Mouse (Mus musculus) C2C12 (cell line): ENCODE results near the gene Glt1d1. TPM values are rescaled to one million over a fixed set of nuclear protein-coding genes. Genes with fewer than 3 reads are reported as not detected.
A peak's percentile ranks its signal among the peaks of the same experiment; 100 is the strongest.

Experiments
- H3K27me3 ChIP-seq: one replicate; pipeline ENCODE4 v1.6.1; 2011; ENCODE audit not compliant: control insufficient read depth, insufficient read depth, insufficient read length
- H3K36me3 ChIP-seq: one replicate; pipeline ENCODE4 v1.6.1; 2011; ENCODE audit not compliant: control insufficient read depth, insufficient read depth
- H3K4me3 ChIP-seq: one replicate; pipeline ENCODE4 v1.5.1; 2011; ENCODE audit warnings: mild to moderate bottlenecking, control low read depth; ENCODE audit not compliant: poor library complexity, insufficient read depth, severe bottlenecking
- H3K79me2 ChIP-seq: one replicate; pipeline ENCODE4 v1.6.1; 2011; ENCODE audit not compliant: control insufficient read depth, insufficient read depth
- H3K79me3 ChIP-seq: one replicate; pipeline ENCODE4 v1.6.1; 2011; ENCODE audit warnings: low read depth, control low read depth
- H3ac ChIP-seq: one replicate; pipeline ENCODE3; 2011; ENCODE audit warnings: low read depth; ENCODE audit not compliant: control insufficient read depth, insufficient read length
- CEBPB ChIP-seq: IDR thresholded peaks from one replicate; pipeline ENCODE4 v1.6.1; 2011; ENCODE audit warnings: low read depth, mild to moderate bottlenecking, control low read depth, moderate library complexity
- CTCF ChIP-seq: IDR thresholded peaks from one replicate; pipeline ENCODE4 v1.5.1; 2011; ENCODE audit not compliant: control insufficient read depth, insufficient read depth, insufficient read length
- FOSL1 ChIP-seq: IDR thresholded peaks from one replicate; pipeline ENCODE4 v1.8.0; 2011; ENCODE audit warnings: mild to moderate bottlenecking, low read length; ENCODE audit not compliant: poor library complexity, insufficient read depth, severe bottlenecking
- MAX ChIP-seq: IDR thresholded peaks from one replicate; pipeline ENCODE4 v1.6.1; 2011; ENCODE audit warnings: mild to moderate bottlenecking, control low read depth
- MYOD1 ChIP-seq: IDR thresholded peaks from one replicate; pipeline ENCODE4 v1.6.1; 2011; ENCODE audit warnings: low read depth; ENCODE audit not compliant: control insufficient read depth, insufficient read length
- MYOG ChIP-seq: IDR thresholded peaks from one replicate; pipeline ENCODE4 v1.6.1; 2011; ENCODE audit not compliant: control insufficient read depth, insufficient read length; ENCODE audit errors: extremely low read depth
- USF1 ChIP-seq: IDR thresholded peaks from one replicate; pipeline ENCODE4 v1.6.1; 2011; ENCODE audit warnings: low read depth, mild to moderate bottlenecking, control low read depth, moderate library complexity
- polyA plus RNA-seq: library from polyadenylated mRNA; unstranded; fragments of >200 nt; fragmentation: generic; extraction: Trizol; gene quantifications from one replicate; pipeline ENCODE4 v1.2.1, GENCODE M21; 2012; ENCODE audit warnings: missing spikeins

The Glt1d1 gene
- polyA plus RNA-seq, 1 experiment, result not detected

DNA sequence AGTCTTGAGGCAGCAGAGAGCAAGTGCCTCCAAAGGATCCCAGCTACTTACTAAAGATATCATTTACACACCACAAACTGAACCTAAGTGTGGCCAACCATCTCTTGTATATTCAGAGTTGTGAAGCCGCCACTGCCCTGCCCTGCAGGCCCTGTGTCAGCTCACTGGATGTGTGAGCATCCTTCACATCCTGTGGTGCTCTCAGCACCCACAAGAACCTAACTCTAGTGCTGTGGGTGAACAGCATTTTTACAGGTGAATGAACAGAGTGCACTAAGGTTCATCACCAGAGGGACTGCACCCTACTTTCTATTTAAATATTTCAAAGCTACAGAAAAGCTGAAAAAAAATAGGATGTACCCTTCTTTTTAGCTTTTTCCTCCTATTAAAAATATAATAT is 20.2 kb upstream of the Glt1d1 start:
- H3K4me3 ChIP-seq, result no peak overlapping the region
- peaks cover 18% of the 10 kb centered on the region for H3K36me3 ChIP-seq
- no peak overlapping the region for H3ac ChIP-seq
- peaks cover 100% of the 10 kb centered on the region for H3K79me2 ChIP-seq
- no peaks in the 10 kb centered on the region for H3K27me3 ChIP-seq
- TF ChIP-seq MAX, result no peak
- no peak for TF ChIP-seq USF1
- no peak for TF ChIP-seq MYOD1
- TF ChIP-seq FOSL1, result no peak
- no peak for TF ChIP-seq CTCF
- no peak for TF ChIP-seq MYOG
- no peak for TF ChIP-seq CEBPB
- peaks cover 76% of the 10 kb centered on the region for H3K79me3 ChIP-seq

DNA sequence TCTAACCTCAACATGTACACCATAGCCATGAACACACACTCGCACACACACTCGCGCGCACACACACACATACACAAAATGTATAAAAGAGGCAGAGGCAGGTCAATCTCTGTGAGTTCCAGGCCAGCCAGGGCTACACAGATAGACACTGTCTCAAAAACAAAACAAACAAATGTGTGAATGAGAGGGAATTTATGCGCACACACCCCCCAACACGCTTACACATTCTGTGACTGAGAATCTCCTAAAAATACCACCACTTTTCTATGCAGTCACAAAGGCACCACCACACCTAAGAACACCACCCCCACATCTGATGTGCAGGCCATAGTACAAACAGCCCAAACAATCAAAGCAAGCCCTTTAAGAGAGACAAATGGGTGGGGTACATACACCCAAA is 19.7 kb upstream of the Glt1d1 start:
- Histone ChIP-seq H3K27me3 (no peaks in the 10 kb centered on the region), H3ac (no peak overlapping the region), H3K79me2 (peaks cover 96% of the 10 kb centered on the region), H3K79me3 (peaks cover 75% of the 10 kb centered on the region), H3K36me3 (peaks cover 16% of the 10 kb centered on the region), H3K4me3 (no peak overlapping the region)
- TF ChIP-seq CEBPB, result no peak
- TF ChIP-seq MAX, result no peak
- no peak for TF ChIP-seq CTCF
- no peak for TF ChIP-seq MYOD1
- TF ChIP-seq MYOG, result no peak
- TF ChIP-seq FOSL1, result no peak
- TF ChIP-seq USF1, result no peak

DNA sequence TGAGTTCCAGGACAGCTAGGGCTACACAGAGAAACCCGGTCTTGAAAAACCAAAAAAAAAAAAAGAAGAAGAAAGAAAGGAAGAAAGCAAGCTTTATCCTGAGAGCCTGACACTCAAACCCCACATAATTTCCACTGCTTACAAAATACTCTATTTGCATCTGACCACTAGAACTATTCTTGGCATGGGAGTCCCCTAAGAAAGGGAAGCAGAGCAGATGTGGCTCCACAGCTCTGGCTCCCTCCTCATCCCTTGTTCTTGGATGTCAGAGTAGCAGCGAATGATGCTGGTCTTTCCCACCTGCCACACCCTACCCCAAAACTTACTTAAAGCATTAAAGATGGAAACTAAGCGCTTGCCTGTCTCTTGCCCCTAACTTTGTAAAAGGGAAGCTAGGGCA is 16.6 kb upstream of the Glt1d1 start:
- peaks cover 60% of the 10 kb centered on the region for H3K79me3 ChIP-seq
- H3ac ChIP-seq, result no peak overlapping the region
- H3K79me2 ChIP-seq, result peaks cover 66% of the 10 kb centered on the region
- H3K27me3 ChIP-seq, result no peaks in the 10 kb centered on the region
- H3K36me3 ChIP-seq, result no peaks in the 10 kb centered on the region
- no peak overlapping the region for H3K4me3 ChIP-seq
- TF ChIP-seq CEBPB (no peak), MAX (no peak), MYOD1 (no peak), MYOG (no peak)

DNA sequence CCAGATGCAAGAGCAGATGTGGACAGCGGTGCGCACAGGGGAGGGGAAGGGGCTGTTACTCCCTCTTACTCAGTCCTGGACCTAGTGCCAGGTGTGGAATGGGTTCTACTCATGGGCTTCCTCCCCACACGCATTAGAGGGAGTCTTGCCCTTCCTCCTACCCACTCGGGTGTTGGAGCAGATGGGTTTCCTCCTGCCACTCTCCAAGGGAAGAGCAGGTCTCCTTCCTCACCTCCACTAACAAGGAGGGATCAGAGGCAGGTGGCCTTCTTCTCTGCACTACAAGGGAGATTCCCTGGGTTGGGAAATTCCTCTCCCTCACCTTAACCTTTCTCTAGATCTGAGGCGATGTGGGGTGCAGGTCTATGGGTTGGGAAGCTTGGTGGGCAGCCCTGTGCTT is 15.9 kb upstream of the Glt1d1 start:
- Histone ChIP-seq H3K36me3 (no peaks in the 10 kb centered on the region), H3ac (peak overlapping the region; percentile 96)

DNA sequence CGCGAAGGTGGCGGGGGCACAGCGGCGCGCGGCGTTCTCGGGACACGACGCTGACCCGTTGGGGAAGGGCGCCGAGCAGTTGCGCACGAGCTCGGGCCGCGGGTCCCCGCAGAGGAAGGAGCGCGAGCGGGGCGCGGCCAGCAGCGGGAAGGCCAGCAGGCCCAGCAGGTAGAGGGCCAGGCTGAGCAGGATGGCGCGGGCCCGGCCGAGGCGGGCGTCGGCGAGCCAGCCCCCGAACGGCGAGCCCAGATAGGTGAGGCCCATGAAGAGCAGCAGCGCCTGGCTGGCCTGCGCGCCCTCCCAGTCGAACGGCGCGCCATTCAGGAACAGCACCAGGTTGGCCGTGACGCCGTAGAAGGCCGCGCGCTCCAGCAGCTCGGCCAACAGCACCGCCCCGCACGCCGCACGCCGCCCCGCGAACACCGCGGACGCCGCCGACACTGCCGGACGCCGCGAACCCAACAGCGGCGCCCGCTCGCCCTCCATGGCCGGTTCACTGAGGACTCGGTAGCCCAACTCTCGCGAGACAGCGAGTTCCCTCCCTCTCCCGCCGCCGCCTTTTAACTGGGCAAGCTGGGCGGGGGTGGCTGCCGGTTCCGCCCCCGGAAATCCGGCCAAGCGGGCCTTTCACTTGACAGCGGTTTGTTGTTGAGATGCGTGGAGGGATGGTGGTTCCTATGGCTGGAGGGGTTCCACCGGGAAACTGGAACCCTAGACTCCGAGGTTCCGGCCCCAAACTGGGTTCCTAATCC is 15.0 kb upstream of the Glt1d1 start:
- TF ChIP-seq MAX (peak; percentile 60), MYOG (no peak)
- Histone ChIP-seq H3K79me2 (peaks cover 50% of the 10 kb centered on the region), H3K27me3 (no peaks in the 10 kb centered on the region), H3K79me3 (peaks cover 44% of the 10 kb centered on the region), H3ac (peak overlapping the region; percentile 96), H3K36me3 (no peaks in the 10 kb centered on the region), H3K4me3 (peak overlapping the region; percentile 60)

More for the DNA sequence above, 15.9 kb upstream of the Glt1d1 start:
- H3K27me3 ChIP-seq, result no peaks in the 10 kb centered on the region
- peaks cover 59% of the 10 kb centered on the region for H3K79me2 ChIP-seq
- H3K4me3 ChIP-seq, result peak overlapping the region; percentile 60
- peaks cover 53% of the 10 kb centered on the region for H3K79me3 ChIP-seq
- TF ChIP-seq FOSL1, result no peak
- TF ChIP-seq MYOG, result no peak
- no peak for TF ChIP-seq USF1
- no peak for TF ChIP-seq CTCF

DNA sequence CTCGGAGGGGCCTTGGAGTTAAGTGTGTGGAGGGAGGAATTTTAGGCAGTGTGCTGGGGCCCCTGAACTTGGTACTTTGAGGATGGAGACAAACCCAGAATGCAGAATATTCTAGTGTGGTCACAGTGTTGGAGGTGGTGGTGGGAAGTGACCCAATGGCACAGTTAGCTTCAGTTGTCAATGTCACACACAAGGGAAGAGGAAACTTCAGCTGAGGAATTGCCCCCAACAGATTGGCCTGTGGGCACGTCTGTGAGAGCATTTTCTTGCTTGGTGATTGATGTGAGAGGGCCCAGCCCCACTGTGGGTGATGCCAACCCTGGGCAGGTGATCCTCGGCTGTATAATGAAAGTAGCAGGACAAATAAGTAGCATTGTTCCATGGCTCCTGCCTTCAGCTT is 13.2 kb upstream of the Glt1d1 start:
- Histone ChIP-seq H3K79me2 (peaks cover 32% of the 10 kb centered on the region), H3ac (no peak overlapping the region), H3K79me3 (peaks cover 27% of the 10 kb centered on the region), H3K36me3 (no peaks in the 10 kb centered on the region), H3K4me3 (no peak overlapping the region), H3K27me3 (no peaks in the 10 kb centered on the region)
- TF ChIP-seq MYOD1 (no peak), MYOG (no peak), FOSL1 (no peak), MAX (no peak), CTCF (no peak), CEBPB (no peak), USF1 (no peak)
